Mouse (Mus musculus) midbrain, embryonic 15.5 days (tissue): Measurements from ENCODE around the gene Zfp748. TPM values are rescaled to one million over a fixed set of nuclear protein-coding genes. Genes with fewer than 3 reads are reported as not detected.

Experiments used
- polyA plus RNA-seq: library from polyadenylated mRNA; unstranded; fragments of >200 nt; fragmentation: Nextera tagmentation; extraction: Ambion mirVana; gene quantifications from 2 replicates; pipeline ENCODE4 v1.2.1, GENCODE M21; 2015

Zfp748 gene
- polyA plus RNA-seq, 1 experiment from 2014 or later: 14.7 TPM

Other genes with a start within 250 kb of the Zfp748 start
- gene Zfp457, start 247.3 kb downstream of the Zfp748 start, polyA plus RNA-seq: 0.91 and 1.5 TPM in 2 replicates
- 1.4 and 1.6 TPM in 2 replicates for gene Zfp595, start 221.3 kb downstream of the Zfp748 start, polyA plus RNA-seq
- gene Gm28044, start 193.3 kb downstream of the Zfp748 start, polyA plus RNA-seq: not detected in 2 replicates
- gene Zfp953, start 193.2 kb downstream of the Zfp748 start, polyA plus RNA-seq: 0.49 and 0.68 TPM in 2 replicates
- not detected in 2 replicates for gene Gm28041, start 178.1 kb downstream of the Zfp748 start, polyA plus RNA-seq
- 0.53 and 0.79 TPM in 2 replicates for gene Zfp456, start 178.0 kb downstream of the Zfp748 start, polyA plus RNA-seq
- gene Zfp429, start 154.0 kb downstream of the Zfp748 start, polyA plus RNA-seq: 4.2 and 4.9 TPM in 2 replicates
- gene Zfp459, start 132.4 kb downstream of the Zfp748 start, polyA plus RNA-seq: 1.0 and 1.3 TPM in 2 replicates
- gene Zfp874a, start 102.2 kb downstream of the Zfp748 start, polyA plus RNA-seq: 5.6 and 6.6 TPM in 2 replicates
- gene Zfp874b, start 69.6 kb downstream of the Zfp748 start, polyA plus RNA-seq: 2.3 and 3.0 TPM in 2 replicates
- 13.0 and 13.7 TPM in 2 replicates for gene Zfp58, start 53.3 kb downstream of the Zfp748 start, polyA plus RNA-seq
- gene Gm26965, start 27.7 kb downstream of the Zfp748 start, polyA plus RNA-seq: not detected in 2 replicates
- gene Zfp87, start 27.7 kb downstream of the Zfp748 start, polyA plus RNA-seq: 36.8 and 39.6 TPM in 2 replicates
- 4.7 and 4.9 TPM in 2 replicates for gene Zfp729b, start 55.9 kb upstream of the Zfp748 start, polyA plus RNA-seq
- gene Gm49345, start 83.9 kb upstream of the Zfp748 start, polyA plus RNA-seq: 0.26 TPM in 1 of 2 replicates, not detected in the other
- gene Zfp729a, start 84.0 kb upstream of the Zfp748 start, polyA plus RNA-seq: 3.1 and 3.6 TPM in 2 replicates
- 15.5 and 16.8 TPM in 2 replicates for gene Zfp738, start 133.2 kb upstream of the Zfp748 start, polyA plus RNA-seq
- gene Zfp65, start 175.3 kb upstream of the Zfp748 start, polyA plus RNA-seq: 9.7 and 10.3 TPM in 2 replicates
- gene Zfp85, start 201.4 kb upstream of the Zfp748 start, polyA plus RNA-seq: 8.6 and 9.7 TPM in 2 replicates
- 3.2 and 3.5 TPM in 2 replicates for gene Zfp493, start 225.9 kb upstream of the Zfp748 start, polyA plus RNA-seq